Mouse (Mus musculus) adrenal gland (tissue): ENCODE data around the gene Dcst2.

ENCODE experiments used
- intact Hi-C: fragments of 180-260 bp; cut with DNase I; formaldehyde crosslinking; loops from one replicate; pipeline ENCODE4 v1.15.1; 2025

The Dcst2 gene

DNA sequence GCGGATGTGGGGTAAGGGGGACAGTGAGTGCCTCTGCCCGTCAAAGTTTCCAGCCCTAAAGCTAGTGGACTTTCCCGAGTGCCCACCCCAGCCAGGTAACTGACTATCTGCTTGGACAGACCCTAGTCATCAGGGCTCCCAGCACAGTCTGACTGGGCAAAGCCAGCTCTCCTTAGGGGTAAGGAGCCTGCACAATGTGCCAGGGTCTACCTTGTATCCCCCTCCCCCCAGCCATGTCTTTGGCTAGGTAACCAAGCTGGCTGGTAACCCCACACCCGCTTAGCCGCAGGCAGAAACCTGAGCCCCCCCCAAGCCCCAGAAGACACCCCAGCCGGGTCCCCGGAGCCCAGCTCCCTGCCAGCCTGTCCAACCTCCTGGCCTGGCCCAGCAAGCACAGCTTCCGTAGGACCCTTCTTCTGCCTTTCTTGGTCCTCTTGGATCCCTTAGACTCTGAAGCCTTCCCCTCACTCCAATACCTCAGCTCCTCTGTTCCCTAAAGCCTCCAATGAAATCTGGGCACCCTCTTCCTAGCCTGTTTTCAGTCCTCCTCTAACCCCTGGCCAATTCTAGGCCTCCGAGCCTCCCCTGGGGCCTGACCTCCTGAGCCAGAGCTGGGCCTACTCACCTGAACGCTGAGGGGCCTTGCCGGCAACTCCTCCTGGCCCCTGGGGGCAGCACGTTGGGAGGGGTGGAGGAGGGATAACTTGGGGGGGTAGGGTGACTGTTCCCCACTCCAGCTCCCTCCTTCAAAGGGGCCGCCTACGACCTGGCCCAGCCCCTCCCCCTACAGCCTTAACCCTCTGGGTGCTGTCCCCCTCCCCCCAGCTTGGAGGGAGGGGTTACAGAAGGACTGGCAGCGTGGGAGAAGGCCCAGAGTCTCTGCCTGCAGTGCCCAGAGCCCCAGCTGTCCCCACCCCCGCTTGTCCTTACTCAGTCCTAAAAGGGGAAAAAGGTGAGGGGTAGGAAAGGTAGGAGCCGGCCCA, 25.0 kb downstream of the Dcst2 start:
- intact Hi-C loops, result no loop called here

DNA sequence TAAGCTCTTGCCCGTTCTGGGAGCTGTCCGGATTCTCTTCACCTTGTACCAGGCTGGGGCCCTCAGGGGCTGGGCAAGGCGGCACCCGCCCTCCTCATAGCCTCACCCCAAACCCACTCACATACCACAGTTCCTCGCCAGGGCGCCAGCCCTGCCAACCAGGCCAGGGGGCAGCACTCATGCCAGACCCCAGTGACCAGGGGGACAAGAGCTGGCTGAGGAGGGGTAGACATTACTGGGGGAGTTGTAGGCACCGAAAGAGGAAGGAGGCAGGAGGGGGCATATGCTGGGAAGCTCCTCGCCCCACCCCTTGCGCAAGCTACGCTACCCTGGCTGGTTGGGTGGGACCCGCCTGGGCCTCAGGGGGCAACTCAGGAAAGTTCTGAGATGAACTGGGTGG, 25.9 kb downstream of the Dcst2 start:
- intact Hi-C loops, result no loop called here

DNA sequence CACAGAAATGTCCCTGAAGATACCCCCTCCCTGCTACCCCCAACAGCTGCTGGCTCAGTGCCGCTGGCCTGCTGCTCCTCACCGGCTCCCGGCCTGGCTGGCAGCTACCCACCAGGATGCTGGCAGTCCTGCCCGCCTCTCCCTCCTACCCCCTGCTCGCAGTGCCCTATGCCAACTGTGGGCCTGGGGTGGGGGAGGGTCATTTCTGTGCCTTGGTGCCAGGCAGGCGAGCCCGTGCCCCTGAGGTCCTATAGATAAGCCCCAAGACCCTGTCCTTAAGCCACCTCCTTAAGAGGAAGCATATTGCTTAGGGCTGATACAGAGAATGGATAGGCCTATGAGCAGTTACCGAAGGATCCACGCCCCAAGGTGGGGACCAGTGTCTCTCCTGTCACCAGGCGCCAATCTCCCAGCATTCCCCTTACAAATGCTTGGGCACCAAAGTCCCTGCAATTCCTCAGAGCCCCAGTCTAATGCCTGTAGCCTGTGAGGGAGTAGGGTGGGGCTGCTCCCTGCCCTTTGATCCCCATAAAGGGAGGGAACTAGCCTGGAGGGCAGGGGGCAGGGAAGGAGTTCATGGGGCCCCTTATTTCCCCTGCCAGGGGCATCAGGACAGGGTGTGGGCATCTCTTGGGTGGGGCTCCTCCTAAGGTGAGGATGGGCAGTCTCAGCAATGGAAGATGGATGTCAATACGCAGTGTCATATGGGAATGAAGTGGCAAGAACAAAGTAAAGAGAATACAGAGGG, 26.5 kb downstream of the Dcst2 start:
- intact Hi-C loops, result no loop called here

DNA sequence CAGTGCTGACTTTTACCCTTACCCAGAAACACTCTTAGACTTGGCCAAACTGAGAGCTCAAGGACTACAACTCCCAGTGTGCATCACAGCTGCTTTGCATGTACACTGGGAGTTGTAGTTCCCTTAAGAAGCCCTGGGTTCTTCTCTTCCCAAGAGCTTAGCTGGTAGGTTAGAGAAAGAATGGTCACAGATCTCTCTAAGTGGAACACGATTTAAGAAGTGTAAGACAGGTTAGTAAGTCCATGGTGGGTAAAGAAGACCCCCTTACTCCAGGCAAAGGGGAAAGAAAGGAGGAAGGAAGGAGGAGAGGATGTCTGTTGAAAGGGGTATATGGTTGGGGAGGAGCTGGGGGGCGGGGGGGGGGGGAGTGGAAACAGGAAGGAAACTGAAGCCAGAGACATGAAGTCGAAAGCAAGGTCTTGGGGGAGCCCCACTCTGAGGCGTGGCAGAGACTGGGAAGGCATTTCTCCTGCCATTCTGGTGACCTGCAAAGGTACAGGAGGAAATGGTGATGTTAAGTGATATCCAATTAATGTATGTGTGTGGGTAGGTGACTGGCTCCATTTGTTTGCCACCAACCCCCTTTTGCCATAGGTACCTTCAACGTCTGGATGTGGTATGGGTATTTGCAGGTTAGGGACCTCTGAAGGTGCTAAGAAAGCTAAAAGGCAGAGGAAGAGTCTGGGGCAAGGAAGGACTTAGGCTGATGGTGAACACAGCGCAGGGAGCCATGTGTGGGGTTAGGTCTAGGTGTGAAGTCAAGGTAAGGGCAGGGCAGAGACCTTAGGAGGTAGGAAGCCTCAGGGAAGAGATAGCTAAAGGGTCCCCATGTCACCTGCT, 27.3 kb downstream of the Dcst2 start:
- intact Hi-C loops, result no loop called here

DNA sequence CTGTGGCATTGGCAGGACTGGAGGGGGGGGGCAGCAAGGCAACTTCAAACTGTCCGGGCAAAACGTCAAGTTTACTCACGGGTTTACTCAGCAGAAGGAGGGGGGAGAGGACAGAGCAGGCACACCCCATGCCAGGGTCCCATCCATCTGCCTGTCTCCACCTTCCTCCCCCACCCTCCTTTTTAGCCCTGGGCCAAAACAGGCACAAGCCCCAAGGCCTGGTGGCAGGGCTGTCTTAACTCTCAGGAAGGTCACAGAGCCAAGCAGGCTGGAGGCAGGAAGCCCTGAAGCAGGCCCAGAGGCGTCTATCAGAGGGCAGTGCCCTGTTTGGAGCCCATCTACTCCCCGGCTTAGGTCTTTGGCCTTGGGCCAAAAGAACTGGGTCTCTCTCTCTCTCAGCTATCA, 28.3 kb downstream of the Dcst2 start:
- intact Hi-C loops, result no loop called here

DNA sequence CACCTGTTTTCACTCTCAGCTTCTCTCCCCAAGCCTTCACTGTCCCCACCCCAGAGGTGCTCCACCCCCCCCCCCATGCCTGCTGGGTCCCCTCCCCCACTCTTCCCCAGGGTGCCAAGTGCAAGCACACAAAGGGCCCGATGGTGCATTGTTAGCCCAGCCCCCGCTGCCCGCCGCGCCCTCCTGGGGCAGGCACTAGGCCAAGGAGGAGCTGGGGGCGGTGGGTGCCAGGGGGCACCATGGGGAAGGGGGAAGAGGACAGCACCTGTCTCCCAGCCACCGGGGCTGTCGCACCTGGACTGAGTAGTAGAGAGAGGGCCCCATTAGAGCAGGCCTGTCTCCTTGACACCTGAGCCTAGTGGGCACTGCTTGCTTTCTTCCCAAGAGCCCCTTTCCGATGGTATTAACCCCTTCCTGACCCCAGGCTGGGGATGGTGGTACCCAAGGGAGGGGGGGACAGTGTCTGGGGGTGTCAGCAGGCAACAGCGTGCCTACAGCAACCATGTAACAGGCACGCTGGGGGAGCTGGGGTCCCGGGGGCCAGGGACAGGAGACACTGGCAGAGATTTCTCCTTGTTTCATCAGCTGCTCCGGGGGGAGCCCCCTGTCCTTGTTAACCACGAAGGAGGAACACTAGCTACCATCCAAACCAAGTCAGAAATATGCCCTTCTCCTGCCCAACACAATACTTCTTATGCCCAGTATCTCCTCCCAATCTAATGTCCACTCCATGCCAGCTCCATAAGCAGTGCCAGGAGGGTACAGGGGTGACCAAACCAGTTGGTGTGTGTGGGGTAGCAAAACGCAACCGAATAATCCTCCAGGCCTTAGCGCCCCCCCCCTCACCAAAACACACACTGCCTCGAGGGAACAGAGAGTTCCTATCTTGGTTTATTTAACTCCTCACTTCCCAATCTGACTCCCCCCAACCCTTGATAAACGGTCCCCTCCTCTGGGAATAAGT, 29.2 kb downstream of the Dcst2 start:
- intact Hi-C loops, result no loop called here

DNA sequence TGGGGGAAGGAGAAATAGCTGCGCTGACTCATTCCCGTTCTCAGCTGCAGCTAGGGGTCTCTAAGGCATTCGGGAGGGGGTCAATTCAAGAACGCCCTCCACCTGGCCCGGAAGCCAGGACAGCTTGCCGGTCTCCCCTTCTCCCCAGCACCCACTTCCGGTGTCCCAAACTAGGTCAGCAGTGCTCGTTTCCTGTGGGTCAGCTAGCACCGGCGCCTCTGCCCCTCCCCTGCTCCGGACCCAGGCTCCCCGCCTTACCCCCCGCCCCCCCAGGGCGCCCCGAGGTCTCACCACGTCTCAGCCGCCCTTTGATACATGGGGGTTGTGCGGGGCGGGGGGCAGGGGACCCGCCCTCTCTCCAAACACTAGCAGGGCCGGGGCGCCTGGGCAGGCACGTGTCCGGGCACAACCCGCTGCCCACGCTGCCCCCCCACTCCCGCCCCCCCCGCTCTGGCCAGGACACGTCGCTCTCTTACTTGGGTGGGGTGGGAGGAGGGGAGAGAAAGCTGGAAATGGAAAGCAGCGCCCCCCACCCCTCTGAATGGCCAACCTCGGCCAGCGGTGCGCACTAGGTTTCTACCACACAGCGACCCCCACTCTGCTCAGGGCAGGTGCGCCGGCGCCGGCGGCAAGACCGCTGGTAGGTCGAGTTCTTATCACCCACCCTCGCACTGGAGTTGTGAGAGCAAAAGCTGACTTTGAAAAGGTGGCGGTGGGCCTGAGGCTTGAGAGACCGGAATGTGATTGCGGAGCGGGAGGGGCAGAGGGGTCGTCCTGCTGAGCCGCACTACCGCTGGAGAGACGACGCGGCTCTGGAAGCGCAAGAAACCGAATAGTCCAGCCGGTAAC, 30.1 kb downstream of the Dcst2 start:
- intact Hi-C loops, result no loop called here

DNA sequence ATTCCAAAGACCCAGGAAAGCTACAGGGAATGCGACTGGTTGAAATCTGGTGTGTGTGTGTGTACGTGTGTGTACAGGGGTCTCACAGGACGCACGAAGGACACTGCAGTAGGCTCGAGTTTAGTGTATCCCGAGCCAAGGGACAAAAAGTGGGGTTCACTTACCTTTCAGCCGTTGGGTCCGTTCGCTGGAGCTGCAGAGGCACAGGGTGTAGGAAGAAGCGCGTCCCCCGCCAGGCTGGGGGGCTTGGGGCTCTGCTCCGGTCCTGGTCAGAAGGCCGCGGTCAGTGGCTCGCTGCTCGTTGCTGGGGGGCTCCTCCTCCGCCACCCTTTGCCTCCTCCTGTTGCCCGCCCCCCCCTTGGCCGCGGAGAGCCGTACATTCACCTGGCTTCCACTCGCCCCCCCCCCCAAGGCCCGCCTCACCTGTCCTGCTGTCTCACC, 31.1 kb downstream of the Dcst2 start:
- intact Hi-C loops, result no loop called here

DNA sequence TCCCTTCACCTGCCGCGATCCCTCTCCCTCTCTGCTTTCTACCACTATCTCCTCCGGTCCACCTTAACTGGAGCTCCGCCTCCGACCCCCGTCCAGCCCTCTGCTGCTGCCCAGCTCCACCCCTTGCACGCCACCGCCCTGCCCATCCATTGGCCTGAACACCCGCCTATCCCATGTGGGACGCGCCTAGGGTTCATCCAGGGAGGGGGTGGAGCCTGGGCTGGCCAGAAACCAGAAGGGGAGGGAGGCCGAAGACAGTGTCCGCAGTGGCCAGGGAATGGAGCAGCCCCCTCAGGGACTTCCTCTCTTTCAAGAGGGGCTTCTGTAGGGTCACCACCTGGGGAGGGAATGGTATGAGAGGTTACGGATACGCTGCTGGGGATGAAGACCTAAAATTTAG, 31.8 kb downstream of the Dcst2 start:
- intact Hi-C loops, result no loop called here

DNA sequence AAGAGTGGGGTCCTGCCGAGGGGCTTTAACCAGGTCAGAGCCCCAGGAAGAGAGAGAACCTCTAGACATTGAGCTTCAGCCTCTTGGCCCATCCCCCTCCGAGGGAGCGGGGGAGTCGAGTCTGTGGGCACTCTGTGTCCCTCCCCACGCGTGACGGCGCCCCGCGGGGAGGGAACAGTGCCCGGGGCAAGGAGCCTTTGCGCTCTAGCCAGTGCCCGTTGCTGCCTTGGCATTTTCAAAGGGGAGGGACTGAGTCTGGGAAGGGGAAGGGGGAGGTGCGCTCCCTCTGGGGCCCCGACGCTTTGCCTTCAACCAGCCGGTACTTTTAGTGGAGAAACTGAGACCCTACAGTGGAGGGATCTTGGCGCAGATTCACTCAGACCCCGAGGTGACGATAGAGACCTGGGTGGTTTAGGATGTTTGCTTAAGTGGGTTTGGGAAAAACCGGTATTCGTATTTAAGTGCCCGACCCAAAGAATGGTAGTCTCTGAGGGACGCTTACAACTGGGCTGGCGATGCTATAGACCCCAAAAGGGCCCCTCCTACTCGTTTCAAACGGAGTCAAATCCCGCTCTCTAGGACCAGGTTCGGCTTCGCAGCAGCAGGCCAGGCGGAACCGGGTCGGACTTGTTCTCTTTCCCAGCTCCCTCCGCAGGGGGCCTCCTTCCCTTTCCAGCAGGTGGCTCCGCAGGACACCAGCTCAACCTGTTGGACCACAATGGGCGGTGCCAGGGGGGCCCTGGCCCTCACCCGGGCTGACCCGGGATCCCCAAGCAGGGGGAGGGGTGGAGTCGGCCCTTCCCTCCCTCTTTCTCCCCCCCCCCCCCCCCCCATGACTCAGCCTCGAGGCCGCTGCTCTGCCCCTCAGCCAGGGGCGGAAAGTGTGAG, 32.5 kb downstream of the Dcst2 start, which contains the start of gene Zbtb7b:
Gene Zbtb7b, minus strand, starts transcription at position 771 of the 888 bp plus-strand sequence.
- intact Hi-C loops, result no loop called here

DNA sequence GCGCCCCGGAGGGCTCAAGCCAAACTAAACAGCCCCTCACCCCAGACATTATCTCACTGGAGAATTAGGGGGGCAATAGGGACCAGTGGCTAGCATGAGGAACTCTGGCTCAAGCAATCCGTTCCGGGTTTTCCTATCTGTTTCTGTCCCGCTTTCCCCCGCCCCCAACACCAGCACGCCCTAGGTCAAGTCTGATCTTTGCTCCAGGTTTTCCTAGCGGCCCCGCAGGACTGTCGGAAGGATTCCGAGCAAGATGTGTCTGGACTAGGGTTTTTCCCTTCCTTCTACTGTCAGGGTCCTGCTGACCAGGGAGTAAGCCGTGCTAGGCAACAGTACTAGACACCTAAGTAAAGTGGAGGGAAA, 33.1 kb downstream of the Dcst2 start:
- intact Hi-C loops, result no loop called here

DNA sequence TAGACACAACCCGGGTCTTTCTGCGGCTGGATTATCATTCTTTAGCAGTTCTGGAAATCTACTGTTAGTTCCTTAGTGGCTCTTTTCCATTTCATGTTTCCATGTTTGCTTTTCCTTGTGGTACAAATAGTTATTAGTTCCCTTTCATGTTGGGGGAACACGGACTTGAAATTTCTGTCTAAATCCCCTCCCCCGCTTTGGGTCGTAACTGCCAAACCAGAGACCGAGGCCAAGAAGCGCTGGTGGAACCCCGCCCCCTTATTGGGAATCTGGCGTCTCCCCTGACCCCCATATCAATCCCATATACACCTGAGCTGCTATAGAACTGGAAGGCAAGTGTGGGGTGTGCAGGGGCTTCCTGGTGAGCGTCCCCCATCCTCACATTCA, 33.6 kb downstream of the Dcst2 start:
- intact Hi-C loops, result no loop called here

DNA sequence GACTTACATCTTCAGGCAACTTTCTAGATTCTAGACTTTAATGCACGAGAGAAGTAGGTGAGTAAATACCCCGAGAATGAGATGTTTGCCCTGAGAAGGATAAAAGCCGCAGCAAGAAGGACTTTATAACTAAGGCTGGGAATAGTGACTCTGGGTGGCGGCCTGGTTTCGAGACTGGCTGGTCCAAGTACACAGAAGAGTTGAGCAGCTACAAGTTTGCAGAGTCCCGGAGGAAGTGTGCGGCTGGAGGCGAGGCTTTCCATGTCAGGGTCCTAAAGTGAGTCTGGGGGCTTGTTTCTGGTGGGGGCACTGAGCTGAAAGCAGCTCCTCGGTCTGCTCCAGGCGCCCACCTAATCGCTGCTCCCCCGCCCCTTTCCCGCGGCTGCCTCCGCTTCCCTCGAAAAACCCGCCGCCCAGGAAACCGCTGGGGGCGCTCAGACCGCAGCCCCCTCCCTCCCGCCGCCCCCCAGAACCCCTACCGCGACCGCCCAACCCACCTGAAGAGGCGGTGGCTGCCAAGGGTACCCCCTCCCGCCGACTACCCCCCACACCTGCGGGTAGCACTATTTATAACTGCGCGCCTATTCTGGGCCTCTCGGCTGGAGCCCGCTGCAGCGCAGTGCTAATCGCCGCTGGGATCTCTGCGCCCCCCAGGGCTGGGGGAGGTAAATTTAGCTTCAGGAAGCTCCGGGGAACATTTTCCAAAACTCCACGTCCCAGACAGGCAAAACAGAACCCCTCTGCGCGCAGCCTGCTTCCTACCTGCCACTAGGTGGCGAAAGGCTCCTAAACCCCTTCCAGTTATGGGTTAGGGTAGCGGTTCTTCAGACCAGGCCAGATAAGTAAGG, 34.3 kb downstream of the Dcst2 start:
- intact Hi-C loops, result no loop called here

DNA sequence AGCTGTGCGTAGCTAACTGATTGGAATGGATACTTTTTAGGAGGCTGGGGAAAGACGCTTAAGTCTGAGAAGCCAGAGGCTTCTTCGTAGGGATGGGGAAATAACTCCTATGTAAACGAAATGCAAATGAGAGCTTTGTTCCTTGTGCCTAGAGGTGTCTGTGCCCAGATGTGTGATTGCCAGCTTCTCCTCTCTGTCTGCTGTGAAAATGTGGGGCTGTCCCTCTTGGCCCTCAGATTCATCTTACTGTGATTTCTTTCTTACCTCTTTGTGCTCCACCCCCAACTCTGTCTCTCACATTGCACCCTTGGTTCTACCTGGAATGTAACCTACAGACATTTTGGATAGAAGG, 34.9 kb downstream of the Dcst2 start:
- intact Hi-C loops, result no loop called here

DNA sequence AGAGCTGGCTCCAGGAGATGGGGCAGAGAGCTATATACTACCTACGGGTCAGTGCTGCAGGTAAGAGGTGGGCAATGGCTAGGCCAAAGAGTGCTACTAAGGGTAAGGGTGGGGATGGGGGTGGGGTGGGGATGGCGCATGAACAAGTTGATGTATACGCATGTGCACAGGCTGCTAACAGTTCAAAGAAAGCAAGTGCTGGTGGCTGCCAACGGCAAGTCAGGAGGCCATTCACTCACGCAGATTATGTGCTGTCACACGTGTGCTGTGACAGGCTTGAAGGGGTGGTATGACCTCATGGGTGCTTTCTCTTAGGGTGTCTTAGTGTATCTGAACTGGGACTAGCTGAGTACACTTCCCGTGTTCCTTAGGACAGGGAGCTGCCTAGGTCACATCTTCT, 39.6 kb downstream of the Dcst2 start:
- intact Hi-C loops, result no loop called here

DNA sequence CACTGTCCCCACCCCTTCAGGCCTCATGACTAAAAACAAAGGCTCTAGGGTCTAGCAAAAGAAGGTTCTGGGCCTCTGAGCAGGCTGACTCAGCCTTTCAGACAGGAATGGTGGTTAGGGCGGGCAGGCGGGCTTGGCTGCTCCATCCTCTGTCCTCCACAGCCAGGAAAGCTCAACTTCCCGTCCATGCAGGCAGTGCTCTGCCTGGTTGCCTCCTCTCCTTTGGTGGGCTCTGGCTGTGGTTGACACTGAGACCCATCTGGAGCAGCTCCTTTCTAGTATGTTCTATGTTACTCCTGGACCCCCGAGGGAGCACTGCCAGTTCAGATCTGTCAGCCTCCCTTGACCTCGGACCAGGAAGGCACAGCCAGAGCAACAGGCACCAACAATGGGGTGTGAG, 40.9 kb downstream of the Dcst2 start, which contains the start of gene Lenep:
Gene Lenep, minus strand, starts transcription at position 101 of the 400 bp plus-strand sequence.
- intact Hi-C loops, result no loop called here

DNA sequence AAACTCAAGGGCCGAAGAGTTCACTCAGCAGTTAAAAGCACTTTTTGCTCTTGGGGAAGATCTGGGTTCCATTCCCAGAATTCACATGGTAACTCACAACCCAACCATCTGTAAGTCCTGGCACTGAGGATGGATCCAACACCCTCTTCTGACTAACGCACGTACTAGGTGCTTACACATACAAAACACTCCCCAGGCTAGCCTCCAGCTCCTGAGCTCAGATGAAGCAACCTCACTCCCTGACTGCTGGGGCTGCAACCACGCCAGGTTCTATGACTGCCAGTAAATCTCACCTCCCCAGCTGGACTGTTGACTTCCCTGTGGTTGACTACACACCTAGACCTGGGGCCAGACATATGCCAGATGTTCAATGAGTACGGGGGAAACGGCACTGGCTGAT, 45.1 kb downstream of the Dcst2 start:
- intact Hi-C loops, result no loop called here
